Mouse (Mus musculus) ES-E14 (cell line): ENCODE results near the gene Tada3.

Source experiments
- CHD2 ChIP-seq: IDR thresholded peaks from 2 replicates; pipeline ENCODE4 v1.6.1; 2014; ENCODE audit warnings: mild to moderate bottlenecking, low read depth, low read length, inconsistent platforms
- HCFC1 ChIP-seq: IDR thresholded peaks from 2 replicates; pipeline ENCODE4 v1.6.1; 2012; ENCODE audit warnings: low read length, inconsistent platforms, borderline replicate concordance; ENCODE audit not compliant: insufficient read depth
- MAFK ChIP-seq: IDR thresholded peaks from 2 replicates; pipeline ENCODE4 v1.6.1; 2014; ENCODE audit warnings: mild to moderate bottlenecking, low read depth, low read length, inconsistent platforms; ENCODE audit not compliant: insufficient read depth
- ZC3H11A ChIP-seq: IDR thresholded peaks from 2 replicates; pipeline ENCODE4 v1.6.1; 2012; ENCODE audit warnings: low read depth, mild to moderate bottlenecking, inconsistent platforms, low read length, borderline replicate concordance
- ZNF384 ChIP-seq: IDR thresholded peaks from 2 replicates; pipeline ENCODE4 v1.6.1; 2012; ENCODE audit warnings: low read depth, low read length, inconsistent platforms

- TF ChIP-seq HCFC1 (no peak), ZNF384 (no peak), CHD2 (no peak), ZC3H11A (no peak), MAFK (no peak)
Measured at GRCm38 (mm10) chr6:113402094-113402493, 24.4 kb upstream of the Tada3 start.
